Mouse (Mus musculus): ENCODE measurements at regions not wholly inside any gene's neighbourhood (a gene's known extent, or its start where the extent isn't known, plus 50 kb on each side); places are given as distances from the start of the nearest gene placed in this dataset.

- Histone ChIP-seq H3K27ac (no peak overlapping the region), H3K4me2 (no peak overlapping the region), H3K9me3 (no peaks in the 10 kb centered on the region), H3K4me1 (peaks cover 16% of the 10 kb centered on the region), H3K9ac (no peak overlapping the region), H3K36me3 (replicated peaks) (no peaks in the 10 kb centered on the region), H3K27me3 (replicated peaks) (no peaks in the 10 kb centered on the region), H3K4me3 (no peak overlapping the region)
- WGBS: 73% methylated on average over 4 of the region's 4 CpGs
- ATAC-seq (replicated peaks): no peak
Measured at GRCm38 (mm10) chr9:61077807-61078206, 283.5 kb downstream of the Uaca start.

GRCm38 (mm10) chr9:61081474-61082021 lies 287.2 kb downstream of the Uaca start:
- 9% methylated on average over 16 of the region's 16 CpGs for WGBS
- H3K27me3 ChIP-seq (replicated peaks): no peaks in the 10 kb centered on the region; the same call in 1 of the 2 replicates
- no peak overlapping the region for H3K9ac ChIP-seq
- peak; percentile 74 for ATAC-seq (replicated peaks)
- H3K4me1 ChIP-seq: peaks cover 16% of the 10 kb centered on the region
- H3K4me2 ChIP-seq: 0 out of 2 replicates have a peak overlapping the region, but pooled peaks have one; percentile 7
- no peak overlapping the region for H3K4me3 ChIP-seq
- H3K9me3 ChIP-seq: no peaks in the 10 kb centered on the region
- H3K36me3 ChIP-seq (replicated peaks): no peaks in the 10 kb centered on the region
- peak overlapping the region; percentile 77 for H3K27ac ChIP-seq

- Histone ChIP-seq H3K4me1 (peaks cover 16% of the 10 kb centered on the region), H3K9me3 (no peaks in the 10 kb centered on the region), H3K36me3 (replicated peaks) (no peaks in the 10 kb centered on the region), H3K27ac (no peak overlapping the region), H3K9ac (no peak overlapping the region), H3K4me2 (no peak overlapping the region), H3K27me3 (replicated peaks) (no peaks in the 10 kb centered on the region; the same call in none of the 2 replicates), H3K4me3 (no peak overlapping the region)
- 74% methylated on average over 13 of the region's 13 CpGs for WGBS
- no peak for ATAC-seq (replicated peaks)
Measured at GRCm38 (mm10) chr9:61084655-61085230, 287.4 kb upstream of the Tle3 start.

GRCm38 (mm10) chr9:61087035-61087434 lies 285.1 kb upstream of the Tle3 start:
- Histone ChIP-seq H3K27ac (no peak overlapping the region), H3K4me2 (no peak overlapping the region), H3K27me3 (replicated peaks) (no peaks in the 10 kb centered on the region; the same call in none of the 2 replicates), H3K9me3 (no peaks in the 10 kb centered on the region), H3K4me3 (no peak overlapping the region), H3K36me3 (replicated peaks) (no peaks in the 10 kb centered on the region), H3K9ac (no peak overlapping the region), H3K4me1 (peaks cover 7% of the 10 kb centered on the region; the same call in 1 of the 2 replicates)
- ATAC-seq (replicated peaks): no peak
- WGBS: 84% methylated on average over 3 of the region's 3 CpGs

- H3K4me1 ChIP-seq: no peaks in the 10 kb centered on the region
- no peak overlapping the region for H3K27ac ChIP-seq
- no peak for ATAC-seq (replicated peaks)
- H3K4me2 ChIP-seq: no peak overlapping the region
- no peaks in the 10 kb centered on the region for H3K9me3 ChIP-seq
- no peak overlapping the region for H3K4me3 ChIP-seq
- no peaks in the 10 kb centered on the region for H3K36me3 ChIP-seq (replicated peaks)
- 91% methylated on average over 2 of the region's 2 CpGs for WGBS
- no peak overlapping the region for H3K9ac ChIP-seq
- no peaks in the 10 kb centered on the region; the same call in 1 of the 2 replicates for H3K27me3 ChIP-seq (replicated peaks)
Measured at GRCm38 (mm10) chr9:61089066-61089686, 283.0 kb upstream of the Tle3 start.

GRCm38 (mm10) chr9:61091036-61091435 lies 281.1 kb upstream of the Tle3 start:
- no peak overlapping the region for H3K4me2 ChIP-seq
- no peaks in the 10 kb centered on the region for H3K9me3 ChIP-seq
- WGBS: 80% methylated on average over 2 of the region's 2 CpGs
- ATAC-seq (replicated peaks): no peak
- no peak overlapping the region for H3K9ac ChIP-seq
- H3K4me3 ChIP-seq: no peak overlapping the region
- H3K27me3 ChIP-seq (replicated peaks): no peaks in the 10 kb centered on the region; the same call in 1 of the 2 replicates
- no peaks in the 10 kb centered on the region for H3K4me1 ChIP-seq
- H3K36me3 ChIP-seq (replicated peaks): no peaks in the 10 kb centered on the region
- no peak overlapping the region for H3K27ac ChIP-seq

GRCm38 (mm10) chr9:61092834-61093479 lies 279.2 kb upstream of the Tle3 start:
- no peak overlapping the region for H3K4me2 ChIP-seq
- no peak overlapping the region for H3K27ac ChIP-seq
- H3K27me3 ChIP-seq (replicated peaks): no peaks in the 10 kb centered on the region
- 77% methylated on average over 13 of the region's 13 CpGs for WGBS
- H3K4me1 ChIP-seq: no peaks in the 10 kb centered on the region
- no peak overlapping the region for H3K4me3 ChIP-seq
- ATAC-seq (replicated peaks): no peak
- no peaks in the 10 kb centered on the region for H3K36me3 ChIP-seq (replicated peaks)
- no peaks in the 10 kb centered on the region for H3K9me3 ChIP-seq
- H3K9ac ChIP-seq: no peak overlapping the region

GRCm38 (mm10) chr9:61095069-61095775 lies 276.9 kb upstream of the Tle3 start:
- Histone ChIP-seq H3K9ac (no peak overlapping the region), H3K4me2 (no peak overlapping the region), H3K27ac (no peak overlapping the region), H3K9me3 (no peaks in the 10 kb centered on the region), H3K4me3 (no peak overlapping the region), H3K36me3 (replicated peaks) (no peaks in the 10 kb centered on the region), H3K4me1 (no peaks in the 10 kb centered on the region), H3K27me3 (replicated peaks) (no peaks in the 10 kb centered on the region)
- 81% methylated on average over 2 of the region's 2 CpGs for WGBS
- ATAC-seq (replicated peaks): no peak

GRCm38 (mm10) chr9:61101741-61102450 lies 270.3 kb upstream of the Tle3 start:
- Histone ChIP-seq H3K4me2 (0 out of 2 replicates have a peak overlapping the region, but pooled peaks have one; percentile 14), H3K4me1 (peaks cover 22% of the 10 kb centered on the region), H3K27me3 (replicated peaks) (no peaks in the 10 kb centered on the region), H3K4me3 (no peak overlapping the region), H3K9me3 (no peaks in the 10 kb centered on the region), H3K36me3 (replicated peaks) (no peaks in the 10 kb centered on the region), H3K27ac (peak overlapping the region; percentile 46), H3K9ac (no peak overlapping the region)
- ATAC-seq (replicated peaks): peak; percentile 45; the same call in 1 of the 2 replicates
- 16% methylated on average over 7 of the region's 7 CpGs for WGBS

- H3K9me3 ChIP-seq: no peaks in the 10 kb centered on the region
- H3K27ac ChIP-seq: peak overlapping the region; percentile 46
- no peaks in the 10 kb centered on the region for H3K36me3 ChIP-seq (replicated peaks)
- 23% methylated on average over 24 of the region's 24 CpGs for WGBS
- H3K4me3 ChIP-seq: no peak overlapping the region
- H3K27me3 ChIP-seq (replicated peaks): no peaks in the 10 kb centered on the region; the same call in 1 of the 2 replicates
- peak; percentile 62 for ATAC-seq (replicated peaks)
- peaks cover 25% of the 10 kb centered on the region for H3K4me1 ChIP-seq
- H3K4me2 ChIP-seq: peak overlapping the region; percentile 14; the same call in 1 of the 2 replicates
- no peak overlapping the region for H3K9ac ChIP-seq
Measured at GRCm38 (mm10) chr9:61102451-61103358, 269.5 kb upstream of the Tle3 start.
